Mouse (Mus musculus) lung, adult 2 months (tissue): ENCODE results near the gene N4bp2l2. TPM values are rescaled to one million over a fixed set of nuclear protein-coding genes. Genes with fewer than 3 reads are reported as not detected.
A peak's percentile ranks its signal among the peaks of the same experiment; 100 is the strongest.

Experiments used
- DNase-seq: peaks from one replicate; pipeline ENCODE4 v3.0.0; 2022
- H3K4me1 ChIP-seq: fragments of 200-500 bp; 2 replicates; pipeline ENCODE4 v1.6.1; 2011; ENCODE audit warnings: low read length; ENCODE audit not compliant: control insufficient read depth, insufficient read depth
- H3K4me3 ChIP-seq: fragments of 200-500 bp; replicated peaks from 2 replicates; pipeline ENCODE3; 2011; ENCODE audit warnings: low read depth, mild to moderate bottlenecking, control low read depth, low read length; ENCODE audit errors: extremely low read depth
- CTCF ChIP-seq: fragments of 200-500 bp; IDR thresholded peaks from 2 replicates; pipeline ENCODE4 v1.5.1; 2011; ENCODE audit warnings: mild to moderate bottlenecking, low read length, control low read depth; ENCODE audit not compliant: insufficient read depth
- POLR2A ChIP-seq: fragments of 200-500 bp; IDR thresholded peaks from 2 replicates; pipeline ENCODE4 v1.6.1; 2011; ENCODE audit warnings: low read depth, mild to moderate bottlenecking, control low read depth, low read length, borderline replicate concordance; ENCODE audit errors: extremely low read depth
- WGBS: fragments of 180-500 bp; shearing (Covaris S2); methylation state at CpG from one replicate; pipeline ENCODE4 v1.1.7; 2018; 5-methylcytosine and 5-hydroxymethylcytosine counted together
- polyA plus RNA-seq: library from polyadenylated mRNA; depleted of rRNA; stranded (reverse); fragments of >200 nt; gene quantifications from 2 replicates; pipeline ENCODE4 v1.2.3, GENCODE M21; 2012

N4bp2l2 gene
- polyA plus RNA-seq, 1 experiment: 6.3 TPM

DNA sequence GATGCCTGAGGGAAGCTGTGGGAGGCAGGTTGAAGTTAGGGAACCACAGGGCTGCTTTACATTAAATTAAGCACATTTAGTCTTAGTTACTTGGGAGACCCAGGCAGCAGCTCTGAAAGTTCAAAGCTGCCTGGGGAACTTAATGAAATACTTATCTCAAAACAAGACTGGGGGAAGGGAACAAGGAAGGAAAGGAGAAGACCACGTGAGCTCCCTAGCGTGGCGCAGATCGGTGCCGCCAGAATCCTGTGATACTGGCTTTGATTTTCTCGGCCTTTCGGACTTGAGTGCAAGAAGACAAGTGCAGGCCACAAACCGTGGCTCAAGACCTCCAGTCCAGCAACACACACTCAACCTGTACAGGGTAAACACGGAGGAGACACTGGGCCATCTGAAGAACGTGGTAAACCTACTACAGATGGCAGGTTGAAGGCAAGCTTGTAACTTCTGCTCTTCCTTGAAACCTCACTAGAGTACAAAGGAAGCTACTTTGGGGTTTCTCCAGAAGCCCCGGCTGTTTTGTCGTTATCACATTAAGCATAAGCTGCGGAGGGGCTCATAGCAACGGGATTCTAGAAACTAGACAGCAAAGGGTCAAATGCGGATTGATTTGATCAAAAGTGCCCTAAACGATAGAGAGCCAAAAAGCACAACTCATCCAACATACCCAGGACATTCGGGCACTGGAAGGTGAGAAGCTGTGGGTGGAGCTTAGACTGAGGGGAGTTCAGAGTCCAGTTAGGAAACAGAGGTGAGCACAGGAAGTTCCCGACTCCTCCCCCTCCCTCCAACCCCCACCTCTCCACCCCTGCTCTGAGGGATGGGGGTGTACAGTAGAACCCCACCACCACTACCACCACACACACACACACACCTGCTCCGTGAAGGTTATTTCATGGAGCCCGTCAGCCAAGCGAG, 67.5 kb downstream of the N4bp2l2 start:
- H3K4me1 ChIP-seq: no peaks in the 10 kb centered on the region
- no peak for TF ChIP-seq POLR2A
- no peak for TF ChIP-seq CTCF

DNA sequence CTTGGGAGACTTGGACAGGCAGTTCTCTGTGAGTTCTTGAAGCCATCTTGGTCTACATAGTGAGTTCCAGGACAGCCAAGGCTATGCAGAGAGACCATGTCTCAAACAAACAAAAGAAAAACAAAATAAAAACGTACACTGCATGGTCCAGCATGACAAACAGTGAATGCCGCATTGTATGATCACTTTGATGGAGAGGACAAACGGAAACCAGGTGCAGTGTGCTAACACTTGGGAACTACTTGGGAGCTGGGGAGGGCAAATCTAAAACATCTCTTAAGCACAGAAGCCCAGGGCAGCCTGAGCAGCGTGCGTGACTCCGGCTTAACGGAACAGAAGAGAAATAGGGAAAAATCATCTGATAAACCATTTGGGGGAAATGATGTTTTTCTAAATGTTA, 68.9 kb downstream of the N4bp2l2 start, which contains the start of gene N4bp2l1:
Gene N4bp2l1 (minus strand): TSS at position 101 of the 400 bp plus-strand sequence.
- Histone ChIP-seq H3K4me3 (no peak within 1 kb of the TSS), H3K4me1 (no peaks in the 10 kb centered on the region)
- TF ChIP-seq POLR2A (no peak), CTCF (no peak)
- 86% methylated on average over 7 of the region's 7 CpGs for WGBS
- no peak for DNase-seq

More for the DNA sequence above, 67.5 kb downstream of the N4bp2l2 start:
- H3K4me3 ChIP-seq: no peak overlapping the region
- no peak for DNase-seq
- WGBS: 50% methylated on average over 21 of the region's 21 CpGs

DNA sequence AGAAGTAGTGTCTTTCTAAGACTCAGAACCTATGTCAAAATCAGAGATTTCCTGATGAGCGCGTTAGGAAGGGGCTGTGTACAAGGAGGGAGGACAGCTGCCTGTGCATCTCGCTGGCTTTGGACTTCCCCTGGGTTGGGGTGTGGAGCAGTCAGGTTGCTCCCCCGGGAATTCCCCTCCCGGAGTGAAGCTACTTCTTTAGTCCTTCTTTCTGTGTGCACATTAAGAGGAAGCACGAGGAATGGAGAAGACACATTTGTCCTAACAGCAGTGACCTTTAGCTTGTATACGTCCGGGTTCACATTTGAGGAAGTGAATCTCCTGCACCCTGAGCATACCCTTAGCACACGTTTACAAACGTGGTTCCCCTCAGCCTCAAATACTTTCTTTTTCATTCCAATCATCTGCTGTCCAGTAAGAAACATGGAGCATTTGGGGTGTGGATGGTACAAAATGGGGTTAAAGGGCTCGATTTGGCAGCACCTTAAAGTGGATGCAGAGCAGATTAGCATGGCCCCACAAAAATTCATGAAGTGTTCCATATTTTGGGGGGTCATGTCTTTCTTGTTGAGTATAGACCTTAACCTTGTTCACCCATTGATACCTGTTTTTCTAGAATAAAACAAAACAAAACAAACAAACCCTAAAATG, 70.5 kb downstream of the N4bp2l2 start:
- 41% methylated on average over 11 of the region's 11 CpGs for WGBS
- TF ChIP-seq POLR2A: no peak
- TF ChIP-seq CTCF: no peak
- no peak overlapping the region for H3K4me3 ChIP-seq
- no peak for DNase-seq
- no peaks in the 10 kb centered on the region for H3K4me1 ChIP-seq

DNA sequence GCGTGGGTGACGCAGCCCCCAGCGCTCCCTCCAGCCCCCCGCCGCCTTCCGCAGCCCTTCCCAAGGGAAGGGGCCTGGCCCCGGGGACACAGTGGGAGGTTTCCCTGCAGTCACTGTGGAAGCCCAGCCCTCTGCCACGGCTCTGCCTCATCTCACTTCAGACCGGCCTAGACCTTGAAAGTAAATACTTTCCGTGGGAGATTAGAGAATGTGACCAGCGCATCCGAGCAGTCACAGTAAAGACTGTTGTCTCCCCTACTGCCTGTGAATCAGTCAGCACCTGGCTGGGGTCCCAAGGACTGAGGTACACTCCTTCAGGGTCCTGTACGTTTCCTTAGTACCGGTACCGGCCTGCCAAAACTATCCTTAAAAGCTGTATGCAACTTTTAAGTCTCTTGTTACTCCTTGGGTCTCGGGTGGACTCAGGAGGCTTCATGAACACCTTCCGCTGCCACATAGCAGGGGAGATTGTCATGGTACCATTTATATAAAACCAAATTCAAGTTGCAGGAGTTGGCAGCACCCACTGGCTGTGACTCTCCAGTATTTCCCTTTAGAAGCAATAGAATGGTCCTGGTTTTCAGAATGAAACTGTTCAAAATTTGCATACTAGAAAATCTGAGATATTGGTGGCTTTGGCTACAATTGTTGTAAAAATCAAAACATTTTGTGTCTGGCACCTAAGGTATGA, 71.2 kb downstream of the N4bp2l2 start:
- DNase-seq: no peak
- no peaks in the 10 kb centered on the region for H3K4me1 ChIP-seq
- TF ChIP-seq POLR2A (no peak), CTCF (no peak)
- peak overlapping the region; percentile 67 for H3K4me3 ChIP-seq
- 9% methylated on average over 17 of the region's 17 CpGs for WGBS

DNA sequence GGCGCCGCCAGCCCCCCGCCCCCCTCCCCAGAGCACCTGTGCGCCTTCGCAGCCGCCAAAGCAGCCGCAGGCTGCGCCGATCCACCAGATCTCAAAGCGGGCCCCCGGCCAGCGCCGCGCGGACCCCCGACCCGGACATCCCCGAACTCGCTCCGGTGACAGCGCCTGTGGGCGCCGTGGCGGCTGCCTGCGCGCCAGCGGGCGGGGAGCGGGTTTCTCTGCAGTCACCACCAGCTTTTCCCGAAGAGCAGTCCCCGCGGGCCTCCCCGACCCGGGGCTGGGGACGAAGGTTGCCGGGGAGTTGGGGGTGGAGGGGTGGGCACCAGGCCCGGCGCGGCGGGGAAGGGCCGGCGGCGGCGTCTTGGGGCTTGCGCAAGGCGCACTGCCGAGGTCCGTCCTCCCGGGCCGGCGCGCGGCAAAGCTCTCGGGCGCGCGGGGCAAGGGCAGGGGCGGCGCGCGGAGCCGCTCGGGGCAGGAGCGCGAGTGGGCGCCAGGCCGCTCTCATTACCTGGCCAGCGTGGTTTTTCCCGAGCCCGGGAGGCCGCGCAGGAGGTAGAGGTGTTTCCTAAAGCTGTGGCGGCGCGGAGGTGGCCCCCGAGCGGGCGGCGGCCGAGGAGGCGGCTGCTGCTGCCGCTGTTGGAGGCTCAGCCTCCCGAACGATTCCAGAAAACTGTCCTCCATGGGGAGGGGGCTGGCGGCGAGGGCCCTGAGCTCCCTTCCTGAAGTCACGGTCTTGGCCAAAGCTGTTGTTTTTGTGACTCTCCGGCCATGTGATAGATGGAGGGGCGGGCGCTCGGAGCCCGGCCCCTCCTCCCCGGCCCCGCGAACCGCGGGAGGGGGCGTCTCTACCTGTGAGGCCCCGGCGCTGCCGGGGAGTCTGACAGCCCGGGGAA, 72.0 kb downstream of the N4bp2l2 start:
- DNase-seq: peak; percentile 60
- under 1% methylated on average over 102 of the region's 102 CpGs for WGBS
- TF ChIP-seq CTCF: no peak
- TF ChIP-seq POLR2A: peak; percentile 62; the same call in 1 of the 2 replicates

DNA sequence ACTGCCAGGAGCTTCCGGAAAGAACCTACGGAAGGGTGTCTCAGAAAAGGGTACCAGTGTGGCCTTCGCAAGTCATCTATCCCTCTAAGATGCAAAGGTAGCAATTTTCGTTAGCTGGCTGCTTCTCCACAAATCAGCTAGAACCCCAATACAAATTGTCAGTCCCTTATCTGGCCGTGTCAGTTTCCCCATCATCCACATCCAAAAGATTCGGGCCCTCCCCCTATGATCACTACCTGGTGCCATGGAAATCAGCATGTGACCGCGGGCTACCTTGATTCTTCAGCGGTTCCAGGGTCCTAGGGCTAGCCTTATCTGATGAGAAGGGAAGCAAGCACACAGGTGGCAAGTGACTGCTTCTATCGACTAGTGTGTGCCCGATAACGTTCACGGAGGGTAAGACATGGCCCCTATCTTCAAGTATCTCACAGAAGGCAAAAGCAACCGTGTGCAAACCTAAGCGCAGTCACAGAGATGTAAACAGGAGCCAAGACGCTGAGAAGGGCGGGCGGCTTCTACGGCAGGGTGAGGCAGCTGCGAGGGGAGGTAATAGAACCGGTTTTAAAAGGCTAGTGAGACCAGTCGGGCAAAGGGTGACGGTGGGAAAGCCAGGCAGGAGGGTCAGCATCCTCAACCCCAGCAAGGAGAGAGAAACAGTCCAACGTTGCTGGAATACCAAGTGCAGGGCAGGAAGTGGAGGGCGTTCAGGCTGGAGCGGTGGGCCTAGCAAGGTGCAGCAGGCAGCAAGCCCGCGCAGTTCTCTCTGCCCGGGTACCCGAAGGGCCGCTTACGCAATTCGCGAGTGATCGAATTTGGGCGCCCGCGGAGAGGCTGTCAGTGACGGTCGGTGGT, 72.9 kb downstream of the N4bp2l2 start:
- Histone ChIP-seq H3K4me1 (no peaks in the 10 kb centered on the region), H3K4me3 (peak overlapping the region; percentile 40)
- 13% methylated on average over 40 of the region's 40 CpGs for WGBS
- DNase-seq: peak; percentile 52
- no peak for TF ChIP-seq CTCF
- no peak for TF ChIP-seq POLR2A

More for the DNA sequence above, 72.0 kb downstream of the N4bp2l2 start:
- H3K4me1 ChIP-seq: no peaks in the 10 kb centered on the region
- peak overlapping the region; percentile 67 for H3K4me3 ChIP-seq

DNA sequence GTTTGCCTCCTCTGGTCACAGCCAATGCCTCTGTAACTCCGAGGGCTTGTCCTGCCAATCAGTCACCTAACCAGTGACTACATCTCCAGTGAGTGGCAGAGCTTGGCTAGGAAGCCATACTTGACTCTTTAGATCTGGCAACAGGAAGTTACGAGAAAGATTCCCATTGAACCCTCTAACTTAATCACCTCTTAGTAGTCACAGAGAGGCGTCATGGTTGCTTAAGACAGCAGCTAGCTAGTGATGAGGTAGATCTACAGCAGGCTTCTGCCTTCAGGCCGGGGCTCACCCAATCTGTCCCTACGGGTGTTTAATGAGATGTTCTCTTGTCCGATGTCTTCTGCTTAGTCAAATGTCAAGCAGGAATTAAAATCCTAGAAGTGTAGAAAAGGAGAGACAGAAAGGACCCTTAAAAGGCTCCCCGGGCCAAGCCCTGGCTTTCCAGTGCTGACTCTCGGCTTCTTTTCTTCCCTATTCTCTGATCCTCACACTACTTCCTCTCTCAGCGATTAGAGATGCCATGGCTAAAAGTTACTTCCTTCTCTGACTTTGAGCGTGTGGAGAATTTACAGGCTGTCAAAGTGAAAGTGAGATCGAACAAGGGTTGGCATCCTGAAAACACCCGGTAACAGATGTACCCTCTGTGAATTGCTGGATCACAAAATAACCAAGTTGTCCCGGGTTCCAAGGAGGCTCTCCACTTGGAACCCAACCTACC, 73.6 kb downstream of the N4bp2l2 start:
- peak overlapping the region; percentile 32 for H3K4me3 ChIP-seq
- 68% methylated on average over 13 of the region's 13 CpGs for WGBS
- TF ChIP-seq POLR2A (no peak), CTCF (no peak)
- H3K4me1 ChIP-seq: no peaks in the 10 kb centered on the region
- no peak for DNase-seq
